Mouse (Mus musculus): Measurements from ENCODE around the gene Dlst.

Dlst gene

GRCm38 (mm10) chr12:85150321-85151001 lies 39.8 kb downstream of the Dlst start:
- DNase-seq (ENCODE audit: low read depth, low spot score), result no peak

GRCm38 (mm10) chr12:85151002-85151774 lies 40.6 kb downstream of the Dlst start, which contains the start of gene Rps6kl1:
Gene Rps6kl1 (minus strand): TSS chr12:85151264.
- DNase-seq (ENCODE audit: low read depth, low spot score), result peak; percentile 83

GRCm38 (mm10) chr12:85153011-85153410 lies 42.4 kb downstream of the Dlst start:
- DNase-seq (ENCODE audit: low read depth, low spot score), result no peak

GRCm38 (mm10) chr12:85156324-85156723 lies 45.7 kb downstream of the Dlst start:
- no peak for DNase-seq (ENCODE audit: low read depth, low spot score)

- no peak for DNase-seq (ENCODE audit: low read depth, low spot score)
Observed at GRCm38 (mm10) chr12:85157797-85158460, 47.3 kb downstream of the Dlst start.

GRCm38 (mm10) chr12:85158801-85159200 lies 48.2 kb downstream of the Dlst start:
- DNase-seq (ENCODE audit: low read depth, low spot score), result no peak

GRCm38 (mm10) chr12:85159592-85159991 lies 49.0 kb downstream of the Dlst start:
- no peak for DNase-seq (ENCODE audit: low read depth, low spot score)

- no peak for DNase-seq (ENCODE audit: low read depth, low spot score)
Observed at GRCm38 (mm10) chr12:85164996-85165395, 54.4 kb downstream of the Dlst start.

GRCm38 (mm10) chr12:85166631-85167030 lies 56.0 kb downstream of the Dlst start:
- no peak for DNase-seq (ENCODE audit: low read depth, low spot score)

GRCm38 (mm10) chr12:85169117-85169858 lies 58.7 kb downstream of the Dlst start:
- peak; percentile 59 for DNase-seq (ENCODE audit: low read depth, low spot score)

GRCm38 (mm10) chr12:85169877-85170276 lies 59.2 kb downstream of the Dlst start:
- no peak for DNase-seq (ENCODE audit: low read depth, low spot score)

GRCm38 (mm10) chr12:85170284-85170947 lies 59.8 kb downstream of the Dlst start:
- no peak for DNase-seq (ENCODE audit: low read depth, low spot score)

- no peak for DNase-seq (ENCODE audit: low read depth, low spot score)
Observed at GRCm38 (mm10) chr12:85170948-85171307, 60.3 kb downstream of the Dlst start.

GRCm38 (mm10) chr12:85174016-85174415 lies 63.4 kb downstream of the Dlst start:
- DNase-seq (ENCODE audit: low read depth, low spot score), result no peak

GRCm38 (mm10) chr12:85175087-85175675 lies 64.5 kb downstream of the Dlst start:
- DNase-seq (ENCODE audit: low read depth, low spot score), result no peak

GRCm38 (mm10) chr12:85175926-85176845 lies 65.6 kb downstream of the Dlst start:
- DNase-seq (ENCODE audit: low read depth, low spot score), result no peak

- DNase-seq (ENCODE audit: low read depth, low spot score), result no peak
Observed at GRCm38 (mm10) chr12:85176846-85177523, 66.4 kb downstream of the Dlst start.

GRCm38 (mm10) chr12:85177740-85178239 lies 67.2 kb downstream of the Dlst start, which contains the start of gene Pgf:
Gene Pgf (minus strand): TSS chr12:85177790.
- no peak for DNase-seq (ENCODE audit: low read depth, low spot score)

GRCm38 (mm10) chr12:85178294-85178693 lies 67.7 kb downstream of the Dlst start:
- no peak for DNase-seq (ENCODE audit: low read depth, low spot score)

All from telencephalon, adult 2 months (tissue).